Mouse (Mus musculus) layer of hippocampus, postnatal 10 days (tissue): Measurements from ENCODE around the gene Pnpla2. TPM values are rescaled to one million over a fixed set of nuclear protein-coding genes. Genes with fewer than 3 reads are reported as not detected.

ENCODE experiments used
- DNase-seq, 2 experiments: peaks; one replicate each; pipeline ENCODE4 v3.0.0; 2021; ENCODE audit warnings: low spot score in 2 of 2
- total RNA-seq, 2 experiments: library from RNA; stranded (reverse); gene quantifications; 2 replicates each; pipeline ENCODE4 v1.2.3; 2021

The Pnpla2 gene
- total RNA-seq, 2 experiments from 2014 or later: 18.7 to 23.4 TPM

DNA sequence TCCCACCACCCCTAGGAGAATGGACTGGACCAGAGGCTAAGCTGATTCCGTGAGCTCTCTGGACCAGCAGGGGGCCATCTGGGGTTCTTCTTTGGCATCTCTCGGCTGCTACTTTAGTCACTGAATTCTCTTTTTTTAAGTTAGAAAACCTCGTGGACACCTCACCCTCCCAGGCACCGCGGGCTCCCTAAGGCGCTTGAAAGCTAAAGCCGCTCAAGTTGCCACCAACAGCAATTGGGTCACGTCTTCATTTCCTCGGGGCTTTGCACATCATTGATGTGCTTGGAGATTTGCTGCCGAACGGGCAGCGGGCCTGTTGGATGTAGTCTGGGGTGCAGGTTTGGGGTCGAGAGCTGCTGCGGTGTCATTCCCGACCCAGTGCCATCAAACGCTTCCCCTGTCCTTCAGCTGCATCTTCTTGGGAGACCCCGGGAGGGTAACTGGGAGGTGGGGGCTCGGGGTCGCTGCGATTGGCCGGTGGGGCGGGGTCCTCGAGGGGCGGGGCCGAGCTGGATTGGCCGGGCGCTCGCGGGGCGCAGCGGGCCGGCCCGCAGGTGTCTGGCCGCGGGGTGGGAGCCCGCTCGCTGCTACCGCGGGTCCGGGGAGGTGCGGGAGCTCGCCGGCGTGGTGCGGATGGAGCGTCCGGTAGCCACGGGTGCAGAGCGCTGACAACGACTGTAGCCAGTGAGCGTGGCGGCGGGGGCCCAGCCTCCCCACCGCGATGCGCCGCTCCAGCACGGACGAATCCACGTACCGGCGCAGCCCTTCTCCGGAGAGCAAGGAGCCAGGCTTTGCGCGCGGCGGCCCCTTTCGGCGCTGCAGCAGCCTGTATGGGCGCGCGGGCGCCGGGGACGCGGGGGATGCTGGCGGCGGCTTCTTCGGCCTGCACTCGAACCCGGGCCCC, 26.8 kb downstream of the Pnpla2 start:
- DNase-seq: peak; percentile 60 to 63

DNA sequence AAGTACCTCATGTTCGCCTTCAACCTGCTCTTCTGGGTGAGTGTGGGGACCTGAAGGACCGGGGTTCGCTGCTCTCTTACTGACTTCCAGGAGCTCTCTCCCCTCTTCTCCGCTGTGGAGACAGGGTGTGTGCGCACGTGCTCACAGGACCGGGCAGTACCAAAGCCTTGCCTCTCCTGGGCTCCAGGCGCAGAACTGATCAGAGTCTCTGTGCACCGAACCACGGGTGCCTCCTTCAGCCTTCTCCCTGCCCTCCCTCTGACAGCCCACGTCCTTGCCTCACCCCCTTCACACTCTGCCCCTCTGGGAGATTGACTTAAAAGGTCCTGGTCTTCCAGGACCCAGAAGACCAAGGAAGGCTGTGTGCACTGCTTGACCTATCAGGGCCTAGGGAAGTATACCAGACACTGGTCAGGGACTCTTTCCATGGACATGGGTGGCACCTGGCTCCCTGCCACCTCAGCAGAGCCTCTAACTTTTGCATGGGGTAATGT, 27.6 kb downstream of the Pnpla2 start:
- no peak for DNase-seq

DNA sequence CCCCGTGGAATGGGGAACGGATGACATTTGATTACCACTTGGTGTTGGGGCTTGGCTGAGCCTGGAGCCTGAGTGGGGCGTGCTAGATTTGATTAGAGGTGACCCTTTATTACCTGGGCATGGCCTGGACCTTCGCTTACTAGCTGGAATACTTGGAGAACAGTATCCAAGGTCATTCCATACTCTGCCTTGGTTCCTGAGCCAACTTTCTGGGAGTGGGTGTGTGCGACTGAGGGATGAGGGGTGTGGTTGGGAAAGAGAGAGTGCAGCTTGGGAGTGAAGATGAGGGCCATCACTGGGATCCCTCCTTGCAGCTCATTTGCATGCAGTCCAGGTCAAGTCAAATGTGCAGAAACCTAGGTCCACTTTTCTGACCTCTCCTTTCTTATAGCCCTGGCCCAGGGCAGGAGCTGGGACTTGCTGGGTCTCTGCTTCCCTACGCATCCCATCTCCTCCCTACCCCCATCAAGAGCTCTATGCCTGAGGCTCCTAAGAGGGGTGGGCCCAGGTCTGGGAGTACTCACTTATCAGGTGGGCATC, 28.2 kb downstream of the Pnpla2 start:
- no peak for DNase-seq

DNA sequence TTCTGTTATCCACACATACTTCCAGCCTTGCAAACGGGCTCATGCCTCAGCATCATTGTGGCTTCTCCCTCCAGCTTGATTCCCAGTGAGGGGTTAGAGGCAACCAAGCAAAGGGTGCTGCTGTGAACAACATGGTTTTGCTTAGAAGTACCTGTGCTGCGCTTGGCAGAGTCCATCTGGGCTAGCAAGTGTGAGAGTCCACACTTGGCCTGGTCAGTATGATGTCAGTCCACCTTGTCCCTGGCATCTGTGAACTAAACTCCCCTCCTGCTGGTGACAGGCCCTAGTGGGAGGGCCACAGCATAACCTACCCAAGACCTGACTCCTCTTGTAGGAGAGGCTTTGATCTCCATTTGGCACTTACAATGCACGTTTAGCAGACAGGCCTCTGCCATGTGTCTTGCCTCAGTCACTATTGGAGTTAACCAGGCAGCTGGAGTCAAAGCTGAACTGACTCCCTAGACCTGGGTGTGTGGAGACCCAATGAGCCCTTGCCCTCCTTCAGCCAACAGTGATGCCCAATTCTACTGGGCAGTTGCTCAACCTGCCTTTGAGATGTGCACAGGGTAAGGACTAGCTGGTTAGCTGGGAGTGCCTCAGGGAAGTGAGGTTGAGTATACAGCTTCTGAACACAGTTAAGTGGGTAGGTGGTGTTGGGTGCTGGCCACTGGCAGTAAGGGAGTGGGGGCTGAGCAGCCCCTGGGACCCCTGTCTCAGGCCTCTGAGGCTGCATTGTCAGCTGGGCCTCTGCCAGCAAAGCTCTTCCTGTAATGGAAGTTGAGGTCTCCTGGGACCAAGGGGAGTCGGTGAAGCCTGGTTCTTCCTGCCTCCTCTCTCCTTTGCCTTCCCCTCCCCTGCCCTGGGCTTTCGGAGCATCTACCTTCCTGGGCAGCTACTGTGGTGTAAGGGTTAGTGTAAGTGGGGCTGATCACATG, 29.5 kb downstream of the Pnpla2 start:
- no peak for DNase-seq

DNA sequence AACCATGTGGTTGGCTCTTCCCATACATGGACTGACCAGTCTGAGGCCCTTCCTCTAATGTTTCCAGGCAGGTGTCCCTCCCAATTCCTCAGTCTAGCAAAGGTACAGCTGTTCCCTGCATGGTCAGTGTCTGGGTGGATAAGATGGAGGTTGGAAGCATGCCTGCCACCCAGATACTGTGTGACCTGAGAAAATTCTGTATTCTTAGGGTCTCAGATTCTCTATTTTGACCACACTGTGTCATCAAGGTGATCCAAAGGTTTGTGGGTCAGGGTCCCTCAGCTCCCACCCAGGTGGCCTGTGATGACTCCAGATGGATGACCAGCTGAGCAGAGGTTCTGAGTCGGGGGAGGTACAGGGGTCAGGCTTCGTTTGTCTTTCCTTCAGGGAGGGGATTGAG, 30.2 kb downstream of the Pnpla2 start:
- no peak for DNase-seq

DNA sequence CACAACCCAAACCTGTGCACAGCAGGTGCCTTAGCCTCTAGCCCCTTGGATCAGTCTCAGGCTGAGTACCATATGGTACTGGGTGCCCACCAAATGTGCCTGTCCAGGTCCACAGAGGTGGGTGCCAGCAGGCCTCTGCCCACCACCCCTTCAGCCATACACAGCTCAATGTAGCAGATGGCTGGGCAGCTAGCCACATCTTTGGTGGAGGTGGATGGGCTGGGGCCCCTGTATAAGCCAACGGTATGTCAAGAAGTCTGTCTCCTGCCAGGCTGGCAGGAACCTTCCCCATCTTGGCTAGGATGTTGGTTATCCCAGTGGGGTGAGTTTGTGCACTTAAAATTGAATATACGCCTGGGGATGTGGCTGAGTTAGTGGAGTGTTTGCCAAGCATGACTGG, 30.6 kb downstream of the Pnpla2 start:
- no peak for DNase-seq

DNA sequence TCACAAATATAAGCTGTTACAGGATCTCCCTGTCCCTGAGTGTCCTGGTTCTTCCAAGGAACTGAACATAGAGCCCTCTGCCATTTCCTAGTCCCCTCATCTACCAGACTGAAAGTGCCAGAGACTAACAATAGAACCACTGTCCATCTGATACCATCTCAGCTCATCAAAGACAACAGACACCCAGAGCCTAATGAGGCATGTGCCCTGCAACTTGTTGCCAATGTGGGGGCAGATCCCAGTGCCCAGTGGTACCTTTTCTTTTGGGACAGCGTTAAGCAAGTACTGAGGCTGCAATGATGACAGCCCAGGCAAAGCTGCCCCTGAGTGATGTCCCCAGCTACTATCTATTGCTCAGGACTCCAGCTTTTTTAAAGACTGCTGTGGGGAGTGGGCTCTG, 31.2 kb downstream of the Pnpla2 start:
- DNase-seq: no peak

DNA sequence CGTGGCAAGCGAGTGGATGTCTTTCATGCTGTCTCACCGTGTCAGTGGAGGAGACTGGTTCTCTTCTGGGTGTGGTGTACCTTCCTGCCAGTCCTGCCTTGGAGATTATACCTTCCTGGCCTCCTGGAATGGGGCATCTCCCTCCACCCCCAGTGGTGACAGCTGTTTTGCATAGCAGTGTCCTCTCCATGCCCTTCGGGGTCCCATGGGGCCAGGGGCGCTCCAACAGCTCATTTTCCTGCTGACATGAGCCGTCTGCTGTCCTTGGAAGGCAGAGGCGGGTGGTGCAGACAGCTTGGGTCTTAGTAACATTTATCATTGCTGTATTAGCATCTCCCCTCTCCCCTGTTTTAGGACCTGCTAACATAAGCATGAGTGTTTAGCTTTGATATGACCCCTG, 32.1 kb downstream of the Pnpla2 start:
- no peak for DNase-seq

DNA sequence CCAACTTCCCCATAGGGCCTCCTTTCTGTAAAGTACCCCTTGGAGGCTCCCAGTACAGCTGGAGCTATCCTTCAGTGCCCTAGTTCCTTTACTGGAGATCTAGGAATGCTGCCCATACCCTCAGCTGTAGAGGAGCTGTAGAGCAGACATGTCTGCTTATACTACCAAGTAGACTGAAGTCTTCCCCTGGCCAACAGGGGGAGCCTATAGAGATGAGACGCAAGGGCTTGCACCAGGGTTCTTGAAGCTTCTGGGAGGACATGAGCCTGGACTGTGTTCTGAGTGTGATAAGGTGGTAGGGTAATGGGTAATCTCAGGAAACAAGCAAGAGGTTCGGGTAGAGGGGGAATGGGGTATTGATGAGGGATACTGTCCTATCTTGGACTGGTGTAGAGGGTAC, 36.2 kb downstream of the Pnpla2 start:
- DNase-seq: no peak

DNA sequence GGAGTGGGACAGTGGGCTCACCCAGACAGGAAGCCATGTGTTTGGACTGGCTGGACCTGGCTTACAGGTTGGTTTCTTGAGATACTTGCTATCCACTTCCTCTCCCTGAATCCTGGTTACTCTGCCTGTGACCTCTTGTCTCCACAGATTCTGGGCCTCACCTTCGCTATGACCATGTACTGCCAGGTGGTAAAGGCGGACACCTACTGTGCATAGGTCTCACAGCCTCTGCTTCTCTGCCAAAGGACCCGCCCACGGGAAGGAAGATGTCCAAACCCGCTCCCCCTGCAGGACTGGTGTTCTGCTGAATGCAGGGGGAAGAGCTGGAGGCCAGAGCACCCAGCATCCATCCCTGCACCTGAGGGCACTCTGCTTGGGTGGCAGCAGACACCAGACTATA, 37.7 kb downstream of the Pnpla2 start:
- DNase-seq: no peak

DNA sequence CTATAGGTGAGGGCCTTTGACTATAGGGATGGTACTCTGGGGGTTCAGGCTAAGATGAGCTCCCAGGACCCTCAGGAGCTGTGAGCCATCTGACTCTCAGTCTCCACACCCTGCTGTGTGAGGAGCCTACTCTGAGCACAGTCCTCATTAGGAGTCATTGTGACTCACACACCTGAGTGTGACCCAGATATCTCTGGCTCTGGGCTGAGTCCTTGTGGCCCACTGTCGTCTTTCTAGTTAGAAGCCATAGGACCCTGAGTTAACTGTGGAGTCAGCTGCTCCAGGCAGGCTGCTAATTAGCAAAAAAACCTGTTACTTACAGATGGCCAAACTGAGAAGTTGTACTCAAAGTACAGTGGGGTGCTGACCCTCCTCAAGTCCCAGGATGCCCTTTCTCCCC, 38.7 kb downstream of the Pnpla2 start:
- DNase-seq: no peak

DNA sequence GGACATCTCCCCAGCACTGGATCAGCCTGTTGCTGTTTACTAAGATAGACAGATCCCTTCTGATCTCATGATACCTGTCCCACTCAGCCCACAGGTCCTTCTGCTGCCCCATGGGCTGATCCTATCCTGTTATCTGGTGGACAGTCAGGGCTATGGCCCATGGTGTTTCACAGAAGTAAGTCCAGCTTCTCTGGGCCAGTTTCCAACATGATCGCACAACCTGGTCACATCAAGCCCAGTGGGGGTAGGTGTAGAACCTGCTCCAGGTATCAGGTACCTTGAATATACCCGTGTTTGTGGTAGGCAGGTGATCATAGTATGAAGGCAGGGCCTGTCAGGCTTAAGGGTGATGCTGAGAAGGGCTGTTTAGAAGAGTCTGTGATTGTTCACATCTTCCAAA, 40.4 kb downstream of the Pnpla2 start:
- DNase-seq: no peak

DNA sequence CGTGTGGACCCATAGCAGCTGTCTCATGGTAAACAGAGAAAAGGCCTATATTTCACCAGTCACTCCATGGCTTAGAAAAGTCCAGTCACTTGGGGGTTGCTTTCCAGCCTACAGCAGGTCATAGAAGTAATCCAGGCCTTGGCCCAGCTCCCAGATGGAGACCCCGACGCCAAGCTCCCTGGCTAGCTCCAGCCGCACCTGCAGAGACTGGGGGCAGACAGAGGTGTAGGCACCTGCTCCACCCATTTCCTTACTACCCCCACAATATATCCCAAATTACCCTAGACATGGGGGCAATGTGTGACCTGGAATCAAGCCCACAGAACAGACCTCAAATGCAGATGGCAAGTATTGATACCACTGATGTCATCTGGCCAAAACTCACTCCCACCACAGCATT, 40.9 kb downstream of the Pnpla2 start:
- DNase-seq: no peak

DNA sequence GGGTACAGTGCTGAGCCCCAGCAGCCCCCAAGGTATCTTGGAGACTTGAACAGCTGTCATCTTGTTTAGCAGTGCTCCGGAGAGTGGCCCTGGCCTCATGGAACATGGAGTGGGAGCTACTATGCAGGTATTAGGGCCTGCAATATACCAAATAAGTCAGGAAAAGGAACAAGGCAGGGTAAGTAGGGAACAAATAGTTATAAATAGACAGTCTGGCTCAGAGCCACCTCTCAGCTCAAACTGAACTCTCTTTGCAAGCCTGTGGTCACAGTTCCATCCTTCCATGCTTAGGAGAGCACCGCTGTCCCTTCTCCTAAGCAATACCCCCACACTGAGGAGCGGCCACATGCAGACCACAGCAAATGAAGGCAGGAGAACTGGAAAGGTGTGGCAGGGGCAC, 42.6 kb downstream of the Pnpla2 start:
- no peak for DNase-seq

DNA sequence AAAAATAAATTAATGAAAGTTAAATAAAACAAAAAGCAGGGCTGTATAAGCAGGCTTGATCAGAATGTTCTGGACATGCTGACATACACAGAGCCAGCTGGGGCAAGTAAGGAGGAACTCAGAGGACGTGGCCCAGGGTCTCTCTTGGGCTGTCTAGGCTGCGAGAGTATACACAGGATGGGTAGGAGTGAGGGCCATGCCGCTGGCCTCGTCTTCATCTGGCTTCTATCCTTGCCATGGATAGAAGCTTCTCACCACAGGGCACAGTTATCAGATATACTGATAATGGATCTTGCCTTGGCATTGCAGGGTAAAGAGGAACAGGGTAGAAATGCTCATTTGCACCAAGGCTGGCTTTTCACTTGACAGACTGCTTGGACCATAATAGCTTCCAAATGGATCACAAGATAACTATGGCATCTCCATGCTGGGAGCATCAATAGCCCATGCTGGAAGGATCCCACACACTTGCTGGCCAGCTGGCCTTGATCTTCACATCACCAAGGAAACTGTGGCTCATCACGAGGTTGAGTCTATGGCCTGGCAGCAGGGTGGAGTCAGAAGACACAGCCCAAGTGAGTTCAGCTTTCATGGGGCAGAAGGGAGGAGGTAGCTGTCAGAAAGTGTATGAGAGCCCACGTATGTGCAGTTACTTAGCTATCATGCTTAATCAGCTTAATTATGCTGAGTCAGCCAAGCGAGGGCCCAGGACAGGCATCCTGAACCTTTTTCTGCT, 47.0 kb downstream of the Pnpla2 start:
- no peak for DNase-seq

DNA sequence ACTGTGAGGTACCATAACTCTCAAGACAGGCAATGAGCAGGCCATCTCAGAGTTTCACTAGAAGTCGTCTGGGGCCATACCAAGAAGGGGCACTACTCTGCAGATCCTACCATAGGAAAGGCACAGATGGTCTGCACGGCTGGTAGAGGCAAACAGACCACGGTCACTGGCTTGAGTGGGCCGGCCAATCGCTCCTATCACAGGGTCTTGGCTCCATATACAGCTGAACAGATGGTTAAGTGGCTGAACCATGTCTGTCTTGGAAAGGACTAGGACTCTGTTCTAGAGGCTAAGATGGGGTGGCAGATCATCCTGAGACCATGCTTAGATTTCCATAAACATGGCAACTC, 47.5 kb downstream of the Pnpla2 start:
- no peak for DNase-seq

DNA sequence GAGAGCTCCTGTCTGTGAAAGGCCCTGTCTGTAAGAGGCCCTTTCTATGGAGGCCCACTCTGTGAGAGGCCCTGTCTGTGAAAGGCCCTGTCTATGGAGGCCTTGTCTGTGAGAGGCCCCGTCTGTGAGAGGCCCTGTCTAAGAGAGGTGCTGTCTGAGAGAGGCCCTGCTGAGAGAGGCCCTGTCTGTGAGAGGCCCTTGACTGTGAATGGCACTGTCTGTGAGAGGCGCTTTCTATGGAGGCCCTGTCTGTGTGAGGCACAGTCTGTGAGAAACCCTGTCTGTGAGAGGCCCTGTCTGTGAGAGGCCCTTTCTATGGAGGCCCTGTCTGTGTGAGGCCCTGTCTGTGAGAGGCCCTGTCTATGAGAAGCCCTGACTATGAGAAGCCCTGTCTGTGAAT, 51.3 kb downstream of the Pnpla2 start:
- DNase-seq: no peak

DNA sequence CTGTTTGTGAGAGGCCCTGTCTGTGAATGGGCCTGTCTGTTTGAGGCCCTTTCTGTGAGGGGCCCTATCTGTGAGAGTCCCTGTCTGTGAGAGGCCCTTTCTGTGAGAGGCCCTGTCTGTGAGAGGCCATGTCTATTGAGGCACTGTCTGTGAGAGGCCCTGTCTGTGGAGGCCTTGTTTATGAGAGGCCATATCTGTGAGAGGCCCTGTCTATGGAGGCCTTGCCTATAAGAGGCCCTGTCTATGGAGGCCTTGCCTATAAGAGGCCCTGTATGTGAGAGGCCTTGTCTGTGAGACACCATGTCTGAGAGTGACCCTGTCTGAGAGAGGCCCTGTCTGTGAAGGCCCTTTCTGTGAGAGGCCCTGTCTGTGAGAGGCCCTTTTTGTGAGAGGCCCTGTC, 53.2 kb downstream of the Pnpla2 start:
- DNase-seq: no peak

DNA sequence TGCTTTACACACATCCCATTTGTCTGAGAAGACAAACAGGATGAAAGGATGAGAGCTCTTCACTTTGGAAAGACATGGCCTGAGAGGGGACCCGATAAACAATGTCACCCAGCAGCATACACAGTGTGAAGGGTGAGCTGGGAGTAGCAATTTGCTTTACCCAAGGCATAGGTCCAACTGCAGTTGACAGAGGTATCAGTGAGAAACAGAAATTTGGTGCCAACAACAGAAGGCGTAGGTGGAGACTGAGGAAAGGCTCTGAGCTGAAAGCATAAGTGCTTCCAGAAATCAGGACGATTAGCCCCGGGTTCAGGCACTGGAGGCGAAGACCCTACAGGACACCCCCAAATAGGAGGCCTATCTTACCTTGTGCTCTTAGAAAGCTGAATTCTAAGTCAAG, 55.2 kb downstream of the Pnpla2 start:
- DNase-seq: no peak
